Mouse (Mus musculus) embryonic facial prominence, embryonic 12.5 days (tissue): ENCODE data around the gene Mettl14. TPM values are rescaled to one million over a fixed set of nuclear protein-coding genes. Genes with fewer than 3 reads are reported as not detected.
A peak's percentile ranks its signal among the peaks of the same experiment; 100 is the strongest.

ENCODE experiments used
- ATAC-seq: fragments of 200-750 bp; cut with Nextera tagmentation; 2 replicates; pipeline ENCODE4 v1.8.0; 2017; ENCODE audit not compliant: insufficient number of reproducible peaks, insufficient read depth, low FRiP score, low TSS enrichment
- H3K27ac ChIP-seq: fragments of 300-500 bp; sonication (generic); 2 replicates; pipeline ENCODE4 v1.5.1; 2016; ENCODE audit warnings: mild to moderate bottlenecking
- H3K27me3 ChIP-seq: fragments of 300-500 bp; sonication (generic); 2 replicates; pipeline ENCODE4 v1.6.1; 2016; ENCODE audit warnings: mild to moderate bottlenecking, moderate library complexity
- H3K36me3 ChIP-seq: fragments of 300-500 bp; sonication (generic); 2 replicates; pipeline ENCODE4 v1.6.1; 2016; ENCODE audit warnings: mild to moderate bottlenecking
- H3K4me1 ChIP-seq: fragments of 300-500 bp; sonication (generic); 2 replicates; pipeline ENCODE4 v1.6.1; 2016
- H3K4me2 ChIP-seq: fragments of 300-500 bp; sonication (generic); replicated peaks from 2 replicates; pipeline ENCODE4 v1.6.1; 2016; ENCODE audit warnings: mild to moderate bottlenecking, moderate library complexity
- H3K4me3 ChIP-seq: fragments of 300-500 bp; sonication (generic); 2 replicates; pipeline ENCODE4 v1.5.1; 2016; ENCODE audit warnings: mild to moderate bottlenecking
- H3K9ac ChIP-seq: fragments of 300-500 bp; sonication (generic); 2 replicates; pipeline ENCODE4 v1.6.1; 2016; ENCODE audit warnings: mild to moderate bottlenecking, moderate library complexity
- H3K9me3 ChIP-seq: fragments of 300-500 bp; sonication (generic); 2 replicates; pipeline ENCODE4 v1.6.1; 2016; ENCODE audit warnings: mild to moderate bottlenecking, moderate library complexity
- WGBS: fragments of 180-500 bp; shearing (Covaris S2); methylation state at CpG from one replicate; pipeline ENCODE4 v1.1.7; 2016; 5-methylcytosine and 5-hydroxymethylcytosine counted together
- polyA plus RNA-seq: library from polyadenylated mRNA; unstranded; fragments of >200 nt; fragmentation: Nextera tagmentation; extraction: Ambion mirVana; gene quantifications from 2 replicates; pipeline ENCODE4 v1.2.1, GENCODE M21; 2016

The Mettl14 gene
- polyA plus RNA-seq, result 33.8 and 35.9 TPM in 2 replicates

DNA sequence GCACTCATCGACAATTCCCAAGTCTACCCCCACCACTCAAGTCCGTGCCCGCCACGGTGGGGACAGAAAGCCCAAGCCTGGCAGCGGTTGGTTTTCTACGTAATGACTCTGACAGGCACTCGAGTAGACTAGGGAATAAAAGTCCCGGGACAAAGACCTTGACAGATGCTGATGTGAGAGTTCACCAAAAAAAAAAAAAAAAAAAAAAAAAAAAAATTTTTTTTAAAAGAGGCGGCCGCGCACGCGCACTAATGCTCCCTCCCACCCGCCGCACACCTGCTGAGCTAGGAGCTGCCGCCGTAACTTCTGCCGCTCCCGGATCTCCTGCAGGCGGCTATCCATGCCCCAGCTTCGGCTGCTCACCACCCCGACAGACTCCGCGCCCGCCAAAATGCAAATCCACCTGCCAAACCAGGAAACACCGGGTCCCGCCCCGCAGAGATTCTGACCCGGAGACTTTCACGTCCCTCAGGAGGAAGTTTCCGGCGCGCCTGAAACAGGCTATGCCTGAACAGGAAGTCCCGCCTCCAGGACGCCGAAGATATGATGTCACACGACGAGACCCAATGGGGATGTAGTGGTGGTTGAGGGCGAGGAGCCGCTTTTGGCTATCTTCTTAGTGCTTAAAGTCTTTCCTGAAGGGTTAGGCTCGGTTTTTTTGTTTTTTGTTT lies at the start of gene Mettl14:
Gene Mettl14 (minus strand): TSS at position 623 of the 671 bp plus-strand sequence.
- Histone ChIP-seq H3K9ac (peak within 1 kb of the TSS; percentile 60), H3K27me3 (no peaks in the 10 kb centered on the region), H3K4me3 (peak within 1 kb of the TSS; percentile 73), H3K4me1 (peaks cover 12% of the 10 kb centered on the region), H3K27ac (peak within 1 kb of the TSS; percentile 85), H3K36me3 (peaks cover 13% of the 10 kb centered on the region), H3K9me3 (no peaks in the 10 kb centered on the region), H3K4me2 (peak within 1 kb of the TSS; percentile 67)
- ATAC-seq, result peak; percentile 96
- under 1% methylated on average over 41 of the region's 41 CpGs for WGBS

DNA sequence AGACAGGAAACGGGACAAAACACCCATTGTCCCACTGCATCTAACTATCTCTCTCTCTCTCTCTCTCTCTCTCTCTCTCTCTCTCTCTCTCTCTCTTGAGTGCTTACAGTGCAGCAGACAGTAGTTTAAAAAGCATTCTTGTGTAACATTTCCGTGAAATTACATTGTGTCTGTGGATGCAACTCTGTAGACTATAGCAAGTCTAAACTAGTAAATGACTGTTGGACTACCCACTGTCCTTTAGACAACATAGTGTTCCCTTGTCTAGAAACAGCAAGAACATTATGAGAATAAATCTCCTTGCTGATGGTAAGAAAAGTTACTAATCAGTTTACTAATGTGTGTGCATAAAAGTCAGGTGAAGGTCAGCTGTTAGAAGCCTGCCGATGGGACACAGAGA lies 47.5 kb upstream of the Mettl14 start:
- Histone ChIP-seq H3K27me3 (no peaks in the 10 kb centered on the region), H3K9ac (no peak overlapping the region)
- 65% methylated on average over 3 of the region's 3 CpGs for WGBS

DNA sequence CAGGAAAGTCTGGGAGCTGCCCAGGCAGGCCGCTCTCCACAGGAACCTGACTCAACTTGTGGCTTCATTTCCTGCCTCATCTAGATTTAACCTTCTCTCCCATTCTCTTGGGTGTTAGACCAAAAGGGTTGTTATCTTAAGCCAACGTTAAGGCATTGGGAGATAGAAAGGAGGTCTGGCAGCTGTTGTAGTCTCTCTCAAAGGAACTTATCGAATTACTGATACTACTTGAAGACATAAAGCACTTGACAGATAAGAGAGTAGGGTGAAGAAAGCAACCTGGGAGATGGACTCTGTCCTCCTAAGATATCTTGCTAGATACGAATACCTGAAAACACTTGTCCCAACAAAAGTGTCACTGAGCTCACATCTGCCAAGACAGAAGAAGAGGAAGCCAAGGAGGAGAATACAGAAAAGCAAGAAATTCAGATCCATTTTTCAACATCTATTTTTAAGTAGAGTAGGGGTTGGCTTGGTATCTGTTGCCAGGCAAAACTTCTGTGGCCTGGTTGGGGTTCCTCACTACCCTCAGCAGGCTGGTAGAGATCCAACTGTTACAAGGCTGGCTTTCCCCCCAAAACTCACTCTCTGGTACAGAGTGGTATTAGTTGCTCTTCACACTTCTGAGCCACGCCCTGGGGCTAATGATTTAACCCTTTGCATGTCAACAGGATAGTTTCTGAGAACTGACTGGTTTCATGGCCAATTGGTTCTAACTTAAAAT lies 46.2 kb upstream of the Mettl14 start:
- ATAC-seq, result no peak

More for the DNA sequence above, 47.5 kb upstream of the Mettl14 start:
- no peak overlapping the region for H3K4me3 ChIP-seq
- no peak overlapping the region for H3K27ac ChIP-seq
- no peak overlapping the region for H3K4me2 ChIP-seq
- no peak for ATAC-seq
- H3K36me3 ChIP-seq, result no peaks in the 10 kb centered on the region
- no peaks in the 10 kb centered on the region for H3K9me3 ChIP-seq
- no peaks in the 10 kb centered on the region for H3K4me1 ChIP-seq

DNA sequence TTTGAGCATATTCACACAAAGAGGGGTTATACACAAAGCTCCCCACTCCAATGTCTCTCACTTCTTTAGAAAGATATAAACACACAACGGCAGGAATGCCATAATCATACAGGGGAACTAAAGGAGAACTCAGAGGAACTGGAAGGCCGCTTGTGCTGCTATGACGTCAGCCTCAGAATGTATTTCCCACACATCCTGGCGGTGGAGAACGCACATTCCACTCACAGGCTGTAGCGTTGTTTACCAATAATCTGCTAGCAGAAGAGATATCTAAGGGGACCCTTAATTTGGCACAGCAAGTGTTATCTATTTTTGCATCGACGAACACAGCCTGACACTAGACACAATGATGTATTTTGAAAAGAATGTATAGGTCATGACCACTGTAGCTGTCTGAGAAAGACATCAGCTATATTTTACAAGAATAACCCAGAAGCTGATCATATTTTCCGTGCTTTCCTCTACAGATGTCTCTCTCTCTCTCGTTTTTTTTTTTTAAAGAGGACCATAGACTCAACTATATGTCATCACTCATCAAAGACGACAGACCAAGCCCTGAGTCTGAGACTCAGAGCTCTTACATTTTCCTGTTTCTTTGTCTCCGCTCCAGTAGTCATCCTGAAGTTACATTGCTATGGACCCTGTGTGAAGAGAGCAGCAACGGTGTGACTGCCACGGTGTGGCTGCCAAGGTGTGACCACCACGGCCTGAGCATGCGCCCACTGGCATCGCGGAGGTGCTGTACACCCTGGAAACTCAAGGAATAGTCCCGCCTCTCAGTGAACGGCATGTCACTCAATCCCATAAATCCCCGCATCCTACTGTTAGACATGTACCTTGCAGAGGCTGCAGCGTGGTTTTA lies 43.9 kb upstream of the Mettl14 start:
- Histone ChIP-seq H3K27me3 (no peaks in the 10 kb centered on the region), H3K9me3 (no peaks in the 10 kb centered on the region), H3K4me2 (no peak overlapping the region), H3K27ac (no peak overlapping the region), H3K36me3 (no peaks in the 10 kb centered on the region), H3K4me1 (no peaks in the 10 kb centered on the region), H3K9ac (no peak overlapping the region), H3K4me3 (no peak overlapping the region)
- no peak for ATAC-seq
- WGBS, result 81% methylated on average over 22 of the region's 22 CpGs

More for the DNA sequence above, 46.2 kb upstream of the Mettl14 start:
- Histone ChIP-seq H3K9me3 (no peaks in the 10 kb centered on the region), H3K4me1 (no peaks in the 10 kb centered on the region), H3K27me3 (no peaks in the 10 kb centered on the region), H3K27ac (no peak overlapping the region), H3K4me2 (no peak overlapping the region), H3K9ac (no peak overlapping the region), H3K36me3 (no peaks in the 10 kb centered on the region), H3K4me3 (no peak overlapping the region)
- 72% methylated on average over 5 of the region's 5 CpGs for WGBS

DNA sequence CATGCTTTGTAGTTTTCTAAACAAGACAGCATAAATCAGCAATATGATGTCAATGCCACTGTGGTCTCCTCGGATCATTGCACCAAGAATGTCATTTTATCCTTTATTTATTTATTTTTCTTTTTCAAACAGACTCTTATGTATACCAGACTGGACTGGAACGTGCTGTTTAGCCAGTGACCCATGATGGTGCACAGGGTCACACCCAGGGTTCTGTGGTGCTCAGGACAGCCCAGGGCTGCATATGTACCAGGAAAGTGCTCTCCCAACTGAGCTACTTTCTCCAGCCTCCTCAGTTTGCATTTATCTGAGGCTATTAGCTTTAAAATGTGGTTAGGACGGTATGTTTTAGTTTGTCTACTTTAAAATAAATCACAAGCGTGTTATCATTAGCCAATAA lies 42.1 kb upstream of the Mettl14 start:
- no peak overlapping the region for H3K4me2 ChIP-seq
- H3K27me3 ChIP-seq, result no peaks in the 10 kb centered on the region
- H3K36me3 ChIP-seq, result no peaks in the 10 kb centered on the region
- H3K4me1 ChIP-seq, result no peaks in the 10 kb centered on the region
- H3K27ac ChIP-seq, result no peak overlapping the region
- H3K9ac ChIP-seq, result no peak overlapping the region
- no peak for ATAC-seq
- H3K9me3 ChIP-seq, result no peaks in the 10 kb centered on the region
- no peak overlapping the region for H3K4me3 ChIP-seq
- WGBS, result 49% methylated on average over 4 of the region's 4 CpGs

DNA sequence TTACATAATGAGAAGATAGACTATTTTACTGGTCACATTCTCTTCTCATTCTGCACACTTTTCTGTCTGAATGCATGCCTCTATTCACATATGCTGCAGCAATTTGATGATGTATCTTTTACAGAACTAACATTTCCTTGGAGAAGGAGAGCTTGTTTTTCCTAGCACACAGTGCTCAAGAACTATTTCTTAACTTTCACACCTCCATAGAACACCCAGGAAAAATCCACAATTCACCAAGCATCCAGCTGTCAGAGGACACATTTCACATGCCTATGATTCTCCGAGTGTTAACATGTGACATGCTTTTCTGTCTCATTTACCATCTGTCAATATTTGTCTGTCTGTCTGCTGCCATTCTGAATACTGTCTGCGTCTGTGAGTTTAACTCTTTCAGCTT lies 39.7 kb upstream of the Mettl14 start:
- no peaks in the 10 kb centered on the region for H3K9me3 ChIP-seq
- no peaks in the 10 kb centered on the region for H3K36me3 ChIP-seq
- H3K27ac ChIP-seq, result no peak overlapping the region
- 68% methylated on average over 2 of the region's 2 CpGs for WGBS
- H3K27me3 ChIP-seq, result no peaks in the 10 kb centered on the region
- H3K4me3 ChIP-seq, result no peak overlapping the region
- no peaks in the 10 kb centered on the region for H3K4me1 ChIP-seq
- no peak overlapping the region for H3K9ac ChIP-seq
- ATAC-seq, result no peak
- no peak overlapping the region for H3K4me2 ChIP-seq

DNA sequence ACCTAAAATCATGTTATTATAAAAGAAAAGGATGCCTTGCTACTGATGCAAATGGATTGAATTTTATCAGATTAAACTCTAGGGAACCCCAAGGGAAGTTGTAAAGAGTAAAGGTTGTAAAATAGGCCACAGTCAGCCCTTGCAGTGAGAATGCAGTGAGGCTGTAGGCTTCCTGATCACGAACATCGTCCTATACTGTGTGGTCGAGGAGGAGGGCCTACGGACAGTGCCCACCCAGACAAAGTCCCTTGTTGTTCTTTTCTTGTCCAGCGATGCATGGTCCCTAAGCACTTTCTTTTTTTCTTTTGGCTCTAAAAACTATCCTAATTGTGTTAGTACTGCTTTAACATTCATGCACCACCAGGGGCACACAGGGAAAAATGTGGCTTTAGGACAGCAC lies 27.3 kb upstream of the Mettl14 start:
- no peaks in the 10 kb centered on the region for H3K4me1 ChIP-seq
- H3K27ac ChIP-seq, result no peak overlapping the region
- no peak overlapping the region for H3K4me2 ChIP-seq
- WGBS, result 55% methylated on average over 5 of the region's 5 CpGs
- no peaks in the 10 kb centered on the region for H3K36me3 ChIP-seq
- H3K4me3 ChIP-seq, result no peak overlapping the region
- no peak overlapping the region for H3K9ac ChIP-seq
- no peaks in the 10 kb centered on the region for H3K27me3 ChIP-seq
- ATAC-seq, result no peak
- H3K9me3 ChIP-seq, result no peaks in the 10 kb centered on the region

DNA sequence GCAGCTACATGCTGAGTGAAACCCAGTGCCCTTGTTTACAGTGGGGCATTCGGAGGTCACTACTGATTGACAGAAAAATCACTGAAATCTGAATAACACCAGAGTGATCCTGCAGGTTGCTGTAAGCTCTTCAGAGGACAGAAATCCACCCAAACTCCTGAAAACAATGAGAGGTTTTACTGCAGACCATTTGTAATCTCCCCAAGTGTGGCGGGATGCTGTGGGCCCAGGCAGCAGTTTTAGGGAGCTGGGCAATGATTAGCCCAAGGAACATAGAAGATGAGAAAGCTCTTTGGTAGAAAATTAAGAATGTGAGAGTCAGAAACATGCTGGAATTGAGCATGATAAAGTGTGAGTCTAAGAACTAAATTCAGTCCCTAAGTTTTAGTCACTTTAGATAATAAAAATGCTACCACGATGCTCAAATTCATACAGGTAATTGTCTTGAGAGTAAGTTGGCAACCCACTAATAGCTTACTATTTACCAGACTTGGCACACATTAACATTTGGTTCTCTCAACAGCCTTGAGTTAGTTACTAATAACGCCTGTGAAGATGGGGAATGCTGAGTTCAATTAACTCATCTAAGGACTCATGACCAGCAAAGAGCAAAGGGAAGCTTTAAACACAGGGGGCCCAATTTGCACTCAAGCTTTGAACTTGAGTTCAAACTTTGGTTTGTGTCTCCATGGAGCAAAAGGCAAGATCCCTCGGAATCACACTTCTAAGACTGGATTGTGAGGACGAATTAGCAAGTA lies 26.1 kb upstream of the Mettl14 start:
- Histone ChIP-seq H3K9ac (no peak overlapping the region), H3K4me3 (no peak overlapping the region), H3K4me1 (no peaks in the 10 kb centered on the region), H3K4me2 (no peak overlapping the region), H3K9me3 (no peaks in the 10 kb centered on the region), H3K36me3 (no peaks in the 10 kb centered on the region), H3K27me3 (no peaks in the 10 kb centered on the region), H3K27ac (no peak overlapping the region)
- WGBS, result 78% methylated on average over 6 of the region's 6 CpGs
- ATAC-seq, result no peak

- H3K36me3 ChIP-seq, result no peaks in the 10 kb centered on the region
- WGBS, result 80% methylated on average over 3 of the region's 3 CpGs
- no peaks in the 10 kb centered on the region for H3K9me3 ChIP-seq
- no peak overlapping the region for H3K9ac ChIP-seq
- H3K27ac ChIP-seq, result no peak overlapping the region
- no peak overlapping the region for H3K4me3 ChIP-seq
- ATAC-seq, result no peak
- no peak overlapping the region for H3K4me2 ChIP-seq
- H3K4me1 ChIP-seq, result no peaks in the 10 kb centered on the region
- no peaks in the 10 kb centered on the region for H3K27me3 ChIP-seq
Observed at GRCm38 (mm10) chr3:123404945-123405344, 19.0 kb upstream of the Mettl14 start.

DNA sequence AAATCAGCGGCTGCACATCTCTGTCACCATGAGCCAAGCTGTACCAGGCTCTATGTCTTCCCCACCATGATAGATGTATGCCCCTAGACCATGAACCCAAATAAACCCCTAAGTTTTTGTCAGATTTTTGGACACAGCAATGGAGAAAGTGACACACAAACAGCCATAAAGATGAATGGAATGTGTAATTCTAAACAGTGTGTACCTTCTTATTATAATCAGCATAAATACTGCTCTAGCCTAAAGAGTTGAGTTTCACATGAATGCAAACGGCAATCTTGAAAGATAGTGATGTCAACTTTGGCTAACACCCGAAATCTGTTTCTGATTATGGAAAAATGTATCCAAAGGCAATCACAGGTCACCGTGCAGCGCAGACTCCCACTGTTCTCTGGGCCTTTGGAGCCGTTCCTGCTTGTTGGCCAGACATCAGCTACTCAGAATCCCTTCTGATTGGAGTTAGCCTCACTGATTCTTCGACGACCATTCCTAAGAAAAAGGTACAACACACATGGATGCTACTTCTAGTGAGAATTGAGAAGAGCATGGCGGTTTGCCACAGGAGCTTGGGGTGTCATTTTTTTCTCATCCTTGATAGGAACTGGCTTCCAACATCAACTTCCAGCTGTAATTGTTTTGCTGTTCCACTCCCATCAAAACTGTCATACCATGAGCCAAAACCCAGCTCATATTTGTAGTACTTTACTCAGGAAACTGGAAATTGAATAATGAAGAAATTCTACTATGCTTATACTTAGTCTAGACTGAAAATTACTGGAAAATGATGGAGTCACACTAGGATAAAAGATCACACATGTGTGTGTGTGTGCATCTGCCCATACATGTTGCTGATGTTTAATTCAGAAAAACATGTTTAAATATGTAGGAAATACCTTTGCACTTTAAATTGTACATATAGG lies 11.9 kb upstream of the Mettl14 start:
- Histone ChIP-seq H3K4me3 (no peak overlapping the region), H3K27ac (peak overlapping the region; percentile 60), H3K27me3 (no peaks in the 10 kb centered on the region), H3K9ac (no peak overlapping the region), H3K4me2 (no peak overlapping the region), H3K36me3 (no peaks in the 10 kb centered on the region), H3K9me3 (no peaks in the 10 kb centered on the region), H3K4me1 (no peaks in the 10 kb centered on the region)
- ATAC-seq, result peak; percentile 47; the same call in 1 of the 2 replicates
- WGBS, result 43% methylated on average over 9 of the region's 9 CpGs
